Mouse (Mus musculus) midbrain, embryonic 14.5 days (tissue): ENCODE results near the gene Ankrd28. TPM values are rescaled to one million over a fixed set of nuclear protein-coding genes. Genes with fewer than 3 reads are reported as not detected.

Source experiments
- ATAC-seq: fragments of 200-750 bp; cut with Nextera tagmentation; 2 replicates; pipeline ENCODE4 v1.8.0; 2017; ENCODE audit warnings: moderate number of reproducible peaks, moderate library complexity; ENCODE audit not compliant: low FRiP score, low TSS enrichment
- DNase-seq: peaks from one replicate; pipeline ENCODE4 v3.0.0-alpha.2; 2015
- H3K27ac ChIP-seq: fragments of 300-500 bp; sonication (generic); replicated peaks from 2 replicates; pipeline ENCODE4 v1.5.1; 2014; ENCODE audit warnings: mild to moderate bottlenecking, low read depth, low read length, moderate library complexity
- H3K27me3 ChIP-seq: fragments of 300-500 bp; sonication (generic); 2 replicates; pipeline ENCODE4 v1.6.1; 2014; ENCODE audit warnings: low read length, control low read depth, mixed read lengths; ENCODE audit not compliant: control insufficient read depth, insufficient read depth
- H3K36me3 ChIP-seq: fragments of 300-500 bp; sonication (generic); 2 replicates; pipeline ENCODE4 v1.6.1; 2014; ENCODE audit warnings: low read length, control low read depth; ENCODE audit not compliant: control insufficient read depth, insufficient read depth
- H3K4me1 ChIP-seq: fragments of 300-500 bp; sonication (generic); 2 replicates; pipeline ENCODE4 v1.6.1; 2014; ENCODE audit warnings: mild to moderate bottlenecking, antibody characterized with exemption, low read length, control low read depth; ENCODE audit not compliant: control insufficient read depth, insufficient read depth
- H3K4me2 ChIP-seq: fragments of 300-500 bp; sonication (generic); 2 replicates; pipeline ENCODE4 v1.6.1; 2014; ENCODE audit warnings: mild to moderate bottlenecking, low read length, moderate library complexity
- H3K4me3 ChIP-seq: fragments of 300-500 bp; sonication (generic); replicated peaks from 2 replicates; pipeline ENCODE4 v1.5.1; 2014; ENCODE audit warnings: low read depth, low read length
- H3K9ac ChIP-seq: fragments of 300-500 bp; sonication (generic); replicated peaks from 2 replicates; pipeline ENCODE4 v1.6.1; 2014; ENCODE audit warnings: mild to moderate bottlenecking, low read length, moderate library complexity
- H3K9me3 ChIP-seq: fragments of 300-500 bp; sonication (generic); 2 replicates; pipeline ENCODE4 v1.6.1; 2016; ENCODE audit warnings: low read length, control low read depth, mixed read lengths; ENCODE audit not compliant: control insufficient read depth
- WGBS: fragments of 180-500 bp; shearing (Covaris S2); extraction: QIAGEN DNeasy Blood & Tissue Kit; methylation state at CpG from one replicate; pipeline ENCODE4 v1.1.7; 2014; 5-methylcytosine and 5-hydroxymethylcytosine counted together
- polyA plus RNA-seq: library from polyadenylated mRNA; unstranded; fragments of >200 nt; fragmentation: Nextera tagmentation; extraction: Ambion mirVana; gene quantifications from 2 replicates; pipeline ENCODE4 v1.2.1, GENCODE M21; 2014

The Ankrd28 gene
- polyA plus RNA-seq, 1 experiment from 2014 or later: 15.3 TPM

GRCm38 (mm10) chr14:31686231-31686630, 144.2 kb downstream of the Ankrd28 start:
- 96% methylated on average over 1 of the region's 1 CpGs for WGBS

GRCm38 (mm10) chr14:31685680-31686079, 144.8 kb downstream of the Ankrd28 start:
- Histone ChIP-seq H3K4me2 (no peak overlapping the region), H3K27me3 (no peaks in the 10 kb centered on the region), H3K4me1 (no peaks in the 10 kb centered on the region), H3K27ac (no peak overlapping the region), H3K9me3 (no peaks in the 10 kb centered on the region), H3K4me3 (no peak overlapping the region), H3K36me3 (no peaks in the 10 kb centered on the region), H3K9ac (no peak overlapping the region)
- DNase-seq: no peak
- ATAC-seq: no peak
- 90% methylated on average over 10 of the region's 10 CpGs for WGBS

More at GRCm38 (mm10) chr14:31686231-31686630, 144.2 kb downstream of the Ankrd28 start:
- no peaks in the 10 kb centered on the region for H3K4me1 ChIP-seq
- H3K27me3 ChIP-seq: no peaks in the 10 kb centered on the region
- no peak overlapping the region for H3K9ac ChIP-seq
- ATAC-seq: no peak
- H3K4me2 ChIP-seq: no peak overlapping the region
- no peaks in the 10 kb centered on the region for H3K36me3 ChIP-seq
- H3K27ac ChIP-seq: no peak overlapping the region
- no peak overlapping the region for H3K4me3 ChIP-seq
- no peak for DNase-seq
- H3K9me3 ChIP-seq: no peaks in the 10 kb centered on the region

GRCm38 (mm10) chr14:31684343-31685040, 146.0 kb downstream of the Ankrd28 start:
- Histone ChIP-seq H3K4me3 (no peak overlapping the region), H3K27me3 (no peaks in the 10 kb centered on the region), H3K27ac (no peak overlapping the region), H3K4me2 (no peak overlapping the region), H3K9me3 (no peaks in the 10 kb centered on the region), H3K4me1 (no peaks in the 10 kb centered on the region), H3K36me3 (no peaks in the 10 kb centered on the region), H3K9ac (no peak overlapping the region)
- no peak for DNase-seq
- WGBS: 77% methylated on average over 7 of the region's 7 CpGs
- no peak for ATAC-seq

- H3K27me3 ChIP-seq: no peaks in the 10 kb centered on the region
- no peaks in the 10 kb centered on the region for H3K9me3 ChIP-seq
- H3K4me2 ChIP-seq: no peak overlapping the region
- 96% methylated on average over 2 of the region's 2 CpGs for WGBS
- H3K4me1 ChIP-seq: no peaks in the 10 kb centered on the region
- H3K4me3 ChIP-seq: no peak overlapping the region
- DNase-seq (no peak), ATAC-seq (no peak)
- H3K9ac ChIP-seq: no peak overlapping the region
- H3K36me3 ChIP-seq: no peaks in the 10 kb centered on the region
- no peak overlapping the region for H3K27ac ChIP-seq
Observed at GRCm38 (mm10) chr14:31683610-31684009, 146.8 kb downstream of the Ankrd28 start.

GRCm38 (mm10) chr14:31681931-31682555, 148.4 kb downstream of the Ankrd28 start:
- Histone ChIP-seq H3K9ac (no peak overlapping the region), H3K4me1 (no peaks in the 10 kb centered on the region), H3K27ac (no peak overlapping the region), H3K4me3 (no peak overlapping the region), H3K4me2 (no peak overlapping the region), H3K36me3 (no peaks in the 10 kb centered on the region), H3K27me3 (no peaks in the 10 kb centered on the region), H3K9me3 (no peaks in the 10 kb centered on the region)
- DNase-seq (no peak), ATAC-seq (no peak)
- WGBS: 53% methylated on average over 5 of the region's 5 CpGs

GRCm38 (mm10) chr14:31681291-31681690, 149.2 kb downstream of the Ankrd28 start:
- Histone ChIP-seq H3K4me3 (no peak overlapping the region), H3K27me3 (no peaks in the 10 kb centered on the region), H3K9me3 (no peaks in the 10 kb centered on the region), H3K9ac (no peak overlapping the region), H3K36me3 (no peaks in the 10 kb centered on the region), H3K4me1 (no peaks in the 10 kb centered on the region), H3K27ac (no peak overlapping the region), H3K4me2 (no peak overlapping the region)
- DNase-seq (no peak), ATAC-seq (no peak)
- 89% methylated on average over 9 of the region's 9 CpGs for WGBS

- H3K4me3 ChIP-seq: no peak overlapping the region
- H3K4me1 ChIP-seq: no peaks in the 10 kb centered on the region
- H3K36me3 ChIP-seq: no peaks in the 10 kb centered on the region
- H3K9me3 ChIP-seq: no peaks in the 10 kb centered on the region
- 92% methylated on average over 3 of the region's 3 CpGs for WGBS
- no peak for ATAC-seq
- no peak for DNase-seq
- H3K27me3 ChIP-seq: no peaks in the 10 kb centered on the region
- H3K9ac ChIP-seq: no peak overlapping the region
- H3K27ac ChIP-seq: no peak overlapping the region
- no peak overlapping the region for H3K4me2 ChIP-seq
Observed at GRCm38 (mm10) chr14:31680656-31681055, 149.8 kb downstream of the Ankrd28 start.

GRCm38 (mm10) chr14:31671635-31672320, 158.7 kb downstream of the Ankrd28 start:
- 50% methylated on average over 10 of the region's 10 CpGs for WGBS
- H3K9me3 ChIP-seq: no peaks in the 10 kb centered on the region
- H3K36me3 ChIP-seq: peaks cover 5% of the 10 kb centered on the region; the same call in 1 of the 2 replicates
- H3K9ac ChIP-seq: no peak overlapping the region
- H3K27me3 ChIP-seq: no peaks in the 10 kb centered on the region
- no peaks in the 10 kb centered on the region for H3K4me1 ChIP-seq
- DNase-seq (no peak), ATAC-seq (no peak)
- no peak overlapping the region for H3K27ac ChIP-seq
- no peak overlapping the region for H3K4me2 ChIP-seq
- no peak overlapping the region for H3K4me3 ChIP-seq
